Mouse (Mus musculus): Measurements from ENCODE around the gene Arl6ip4.

Gene Arl6ip4

DNA sequence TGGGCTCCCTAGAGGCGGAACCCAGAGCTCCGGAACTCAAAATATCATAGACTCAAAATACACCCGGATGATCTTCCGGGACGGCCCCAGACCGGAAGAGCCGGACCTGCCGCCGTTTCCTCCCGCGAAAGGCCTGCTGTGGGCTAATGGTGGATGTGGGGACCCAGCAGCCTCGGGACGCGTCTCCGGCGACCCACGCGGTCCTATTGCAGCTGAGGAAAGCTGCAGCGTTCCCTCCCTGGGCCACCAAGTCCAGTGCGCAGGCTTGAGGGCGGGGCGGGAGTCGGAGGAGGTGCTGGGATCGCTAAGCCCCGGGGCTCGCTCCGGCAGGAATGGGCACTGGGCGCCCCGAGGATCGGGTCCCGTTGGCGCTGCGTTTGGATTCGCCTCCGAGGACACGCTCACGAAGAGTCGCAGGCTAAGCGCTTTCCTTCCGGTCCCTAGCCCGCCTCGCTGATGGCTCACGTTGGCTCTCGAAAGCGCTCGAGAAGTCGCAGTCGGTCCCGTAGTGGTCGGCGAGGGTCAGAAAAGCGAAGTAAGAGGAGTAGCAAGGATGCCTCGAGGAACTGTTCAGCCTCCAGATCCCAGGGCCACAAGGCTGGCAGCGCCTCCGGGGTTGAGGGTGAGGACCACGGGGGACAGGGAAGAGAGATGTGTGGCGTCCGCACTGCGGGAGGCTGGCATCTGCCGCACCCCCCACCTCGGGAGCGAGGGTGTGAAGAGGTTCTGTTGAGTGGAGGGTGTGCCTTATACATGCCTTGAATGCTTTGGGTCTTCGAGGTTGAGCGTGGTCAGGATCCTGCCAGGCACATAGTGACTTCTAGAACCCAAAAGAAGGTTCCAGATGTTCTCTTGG is at the start of gene Arl6ip4:
TSS of gene Arl6ip4 (plus strand) at position 100 of the 856 bp plus-strand sequence.
- no peak for DNase-seq (ENCODE audit: low spot score)

DNA sequence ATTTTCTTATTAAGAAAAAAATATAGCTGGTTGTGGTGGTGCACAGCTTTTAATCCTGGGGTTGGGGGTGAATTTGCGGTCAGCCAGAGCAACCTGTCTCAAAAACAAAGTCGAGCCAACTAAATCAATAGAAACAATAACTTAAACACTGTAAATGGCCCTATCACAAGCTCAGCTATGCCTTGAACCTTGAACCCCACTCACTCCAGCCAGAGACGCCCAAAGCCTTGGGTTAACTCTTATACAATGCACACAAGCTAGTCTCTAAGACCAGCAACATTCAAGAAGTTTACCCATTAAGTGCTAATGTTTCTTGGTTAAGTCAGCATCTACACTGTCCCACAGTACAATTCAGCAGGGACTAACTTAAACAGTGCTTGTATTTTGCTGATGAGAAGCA is 46.2 kb upstream of the Arl6ip4 start:
- no peak for DNase-seq (ENCODE audit: low spot score)

DNA sequence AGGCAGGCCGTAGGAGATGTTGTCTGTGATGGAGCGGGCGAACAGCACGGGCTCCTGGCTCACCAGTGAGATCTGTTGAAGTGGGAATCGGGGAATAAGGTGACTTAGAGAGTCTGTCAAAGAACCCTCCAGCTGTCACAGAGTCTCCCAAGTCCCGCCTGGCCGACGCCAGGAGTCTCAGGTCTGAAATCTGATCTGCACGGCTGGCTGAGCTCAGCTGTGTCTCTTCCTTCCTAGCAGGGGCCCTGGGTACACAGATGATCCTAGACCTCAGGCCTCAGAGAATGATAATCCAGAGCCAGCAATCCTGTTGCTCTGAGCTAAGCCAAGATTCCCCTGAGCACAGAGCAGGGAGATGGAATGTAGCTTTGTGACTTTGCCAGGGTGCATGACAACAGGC is 42.2 kb upstream of the Arl6ip4 start:
- DNase-seq (ENCODE audit: low spot score), result no peak

DNA sequence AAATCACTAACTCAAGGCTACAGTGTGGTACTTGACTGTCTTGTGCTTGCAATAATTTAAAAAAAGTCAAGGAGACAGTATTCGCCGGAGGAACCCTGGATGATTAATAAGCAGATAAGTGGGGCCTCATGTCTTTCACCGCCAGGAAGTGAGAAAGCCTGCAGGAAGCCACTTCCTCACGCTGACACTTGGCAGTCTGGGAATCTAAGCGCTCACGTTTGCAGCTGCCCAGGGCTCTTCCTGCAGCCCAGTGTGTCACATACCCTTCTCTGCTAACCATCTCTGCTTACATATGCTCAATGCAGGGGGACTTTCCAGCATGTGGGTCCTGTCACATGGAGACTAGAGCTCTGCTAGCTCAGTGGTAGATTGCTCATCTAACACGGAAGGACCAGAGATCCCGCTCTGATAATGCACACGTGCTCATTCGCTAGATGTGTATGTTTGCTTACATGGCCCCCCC is 41.0 kb upstream of the Arl6ip4 start:
- DNase-seq (ENCODE audit: low spot score), result no peak

DNA sequence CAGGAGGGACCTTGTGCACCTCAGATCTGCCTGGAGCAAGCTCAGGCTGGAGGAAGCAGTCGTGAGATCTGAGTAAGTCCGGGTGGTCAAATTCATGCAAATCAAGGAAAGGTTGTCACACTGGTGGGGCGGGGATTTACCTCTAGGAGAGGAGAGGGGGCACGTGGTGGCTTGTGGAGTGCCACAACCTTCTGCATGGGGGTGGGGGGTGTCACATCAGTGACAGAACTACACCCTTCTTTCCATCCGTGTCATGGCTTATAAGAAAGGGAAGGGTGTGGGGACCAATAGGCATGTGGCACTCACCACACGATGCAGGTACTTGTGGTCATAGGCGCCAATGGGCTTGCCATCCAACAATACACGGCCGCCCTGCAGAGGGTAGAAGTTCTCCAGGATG is 40.2 kb upstream of the Arl6ip4 start:
- DNase-seq (ENCODE audit: low spot score), result no peak

DNA sequence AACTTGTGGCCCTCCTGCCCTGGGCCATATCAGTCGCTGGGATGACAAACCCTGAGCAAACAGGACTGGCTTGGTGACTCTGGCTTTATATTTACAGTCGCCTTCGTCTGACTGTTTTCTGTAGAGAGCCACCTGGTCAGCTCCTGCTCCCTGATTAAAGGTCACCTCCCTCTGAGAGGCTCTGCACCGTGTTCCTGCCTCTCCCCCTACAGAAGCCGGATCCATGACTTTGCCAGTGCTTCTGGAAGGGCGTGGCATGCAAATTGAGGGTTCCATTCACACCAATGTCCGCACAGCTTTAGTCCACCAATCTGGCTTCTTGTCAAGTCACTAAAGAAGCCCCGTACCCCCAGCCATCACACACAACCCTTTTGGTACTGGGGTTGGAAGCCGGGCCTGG is 39.3 kb upstream of the Arl6ip4 start:
- DNase-seq (ENCODE audit: low spot score), result no peak

DNA sequence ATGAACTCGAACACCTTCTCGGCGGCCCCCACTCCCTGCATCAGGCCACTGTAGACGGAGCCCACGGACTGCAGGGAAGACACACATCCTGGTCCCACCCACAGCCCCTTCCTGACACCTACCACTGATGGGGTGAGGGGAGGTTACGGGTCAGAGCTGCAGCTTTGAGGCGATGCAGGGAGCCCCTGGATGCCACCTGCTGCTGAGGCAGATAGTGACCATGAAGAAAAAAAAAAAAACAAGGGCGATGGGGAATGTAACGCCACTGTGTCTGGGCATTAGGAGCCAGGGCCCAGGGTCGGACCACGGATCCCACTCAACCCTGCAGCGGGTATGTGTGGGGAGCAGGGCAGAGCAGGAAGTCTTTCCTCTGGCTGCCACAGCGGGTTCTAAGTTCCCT is 38.6 kb upstream of the Arl6ip4 start:
- DNase-seq (ENCODE audit: low spot score), result no peak

DNA sequence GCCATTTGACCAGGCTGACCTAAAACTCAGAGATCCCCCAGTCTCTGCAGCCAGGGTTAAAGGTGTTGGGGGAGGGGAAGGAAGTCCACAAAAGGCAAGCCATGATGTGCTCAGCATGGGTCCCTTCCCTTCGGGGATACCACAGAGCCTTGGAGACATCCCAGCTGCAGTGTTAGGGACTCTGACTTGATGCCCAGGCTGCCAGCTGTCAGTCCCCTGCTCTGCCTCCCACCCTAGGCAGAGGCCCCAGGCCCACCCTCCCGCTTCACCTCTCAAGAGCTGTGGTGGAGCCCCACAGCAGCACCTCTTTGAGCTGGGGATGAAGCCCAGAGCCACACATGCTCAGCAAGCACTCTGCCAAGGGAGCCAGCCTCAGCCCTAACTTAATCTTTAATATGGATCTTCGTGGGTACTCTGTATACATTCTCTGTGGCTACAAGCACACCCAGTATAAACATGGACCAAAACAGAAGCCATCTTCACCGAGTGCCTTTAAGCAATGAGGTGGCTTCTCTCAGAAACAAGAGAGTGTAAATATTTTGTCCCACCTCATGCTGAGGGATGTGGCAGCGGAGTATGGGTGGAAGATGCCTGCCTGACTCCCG is 37.9 kb upstream of the Arl6ip4 start:
- DNase-seq (ENCODE audit: low spot score), result no peak

DNA sequence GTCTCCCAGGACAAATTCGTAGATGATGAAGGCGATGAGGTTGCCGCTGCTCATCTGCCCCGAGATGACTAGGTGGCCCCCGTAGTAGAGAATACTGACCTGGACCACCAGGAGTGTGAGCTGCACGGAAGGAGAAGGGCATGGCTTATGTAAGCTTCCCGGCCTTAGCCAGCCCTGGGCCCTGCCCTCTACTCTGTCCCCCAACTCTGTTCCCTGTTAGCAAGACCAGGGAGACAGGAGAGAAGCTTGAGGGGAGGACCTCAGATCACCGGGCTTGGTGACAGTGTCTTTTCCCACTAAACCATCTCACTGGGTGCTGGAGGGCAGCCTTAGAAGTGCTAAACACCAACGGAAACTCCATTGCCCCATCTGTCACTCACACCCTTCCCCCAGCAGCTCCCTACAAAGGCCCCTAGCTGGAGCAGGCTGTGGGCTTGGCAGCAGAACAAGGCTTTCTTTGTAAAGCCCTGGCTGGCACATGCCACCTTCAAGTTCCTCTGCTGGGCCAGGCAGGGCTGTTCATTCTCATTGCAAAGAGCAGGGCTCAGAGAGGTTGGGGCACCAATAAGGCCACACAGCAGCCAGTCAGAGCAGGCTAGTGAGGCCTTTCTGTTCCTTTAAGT is 37.0 kb upstream of the Arl6ip4 start:
- peak; percentile 45 for DNase-seq (ENCODE audit: low spot score)

DNA sequence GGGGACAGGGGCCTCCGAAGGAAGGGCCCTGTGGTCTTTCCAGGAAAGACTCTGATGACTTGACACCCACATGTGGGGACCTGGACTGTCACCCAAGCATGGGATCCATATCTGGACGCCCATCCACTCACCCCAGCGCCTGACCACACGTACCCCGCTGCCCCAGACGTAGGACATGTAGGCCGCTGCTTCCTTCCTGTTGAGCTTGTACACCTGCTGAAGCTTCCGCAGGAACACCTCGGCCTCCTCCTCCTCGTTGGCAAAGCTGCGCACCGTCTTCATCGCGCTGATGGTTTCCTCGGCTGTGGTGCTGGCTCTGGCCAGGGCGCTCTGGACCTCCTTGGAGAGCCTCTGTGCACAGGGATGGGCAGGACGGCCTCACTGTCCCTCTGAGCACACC is 36.0 kb upstream of the Arl6ip4 start:
- DNase-seq (ENCODE audit: low spot score), result no peak

DNA sequence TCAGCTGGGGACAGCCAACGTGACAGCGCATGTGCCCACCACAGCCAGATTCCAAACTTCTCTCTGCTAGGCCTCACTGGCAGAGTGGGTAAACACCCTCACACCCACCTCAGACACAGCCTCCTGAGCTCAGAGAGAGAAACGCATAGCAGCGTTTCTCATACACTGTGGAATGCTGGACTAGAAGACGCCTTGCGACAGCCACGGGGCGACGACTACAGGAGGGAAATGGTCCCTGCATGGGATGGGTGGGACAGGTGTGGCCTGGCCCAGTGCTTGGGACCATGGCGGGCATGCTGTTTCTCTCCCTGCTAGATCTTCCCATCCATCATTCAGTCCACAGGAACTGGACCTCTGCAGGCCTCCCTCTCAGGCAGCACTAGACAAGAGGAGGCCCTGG is 33.4 kb upstream of the Arl6ip4 start:
- no peak for DNase-seq (ENCODE audit: low spot score)

DNA sequence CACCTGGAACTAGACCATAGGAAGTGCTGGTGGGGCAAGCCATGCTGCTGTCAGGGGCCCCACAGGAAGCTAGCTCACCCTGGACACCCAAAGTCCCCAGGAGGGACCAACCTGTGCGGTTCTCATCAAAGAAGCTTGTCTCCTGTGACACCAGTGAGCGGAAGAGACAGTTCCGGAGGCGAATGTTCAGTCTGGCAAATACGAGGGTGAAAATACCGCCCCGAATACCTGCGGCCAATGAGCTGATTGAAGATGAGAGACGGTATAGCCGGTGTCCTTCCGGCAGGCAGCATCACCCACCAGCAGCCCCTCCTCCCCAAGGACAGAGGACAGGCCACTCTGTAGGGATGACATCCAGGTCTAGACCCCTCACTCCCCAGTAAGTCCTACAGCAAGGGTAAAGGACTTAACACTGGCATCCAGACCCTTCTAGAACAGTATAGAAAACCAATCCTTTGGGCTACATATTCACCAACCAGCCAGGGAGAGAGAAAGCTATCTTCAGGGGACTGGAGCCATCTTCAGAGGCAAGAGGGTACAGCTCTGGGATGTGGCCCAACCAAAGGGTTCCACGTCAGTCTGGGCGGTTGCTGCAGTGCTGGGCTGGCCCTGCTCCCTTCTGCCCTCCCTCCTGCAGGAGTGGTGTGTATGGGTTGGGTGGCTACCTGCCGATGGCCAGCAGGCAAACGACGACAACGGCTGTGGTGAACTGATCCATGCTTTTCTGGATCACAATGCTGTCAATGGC is 32.8 kb upstream of the Arl6ip4 start:
- DNase-seq (ENCODE audit: low spot score), result no peak

DNA sequence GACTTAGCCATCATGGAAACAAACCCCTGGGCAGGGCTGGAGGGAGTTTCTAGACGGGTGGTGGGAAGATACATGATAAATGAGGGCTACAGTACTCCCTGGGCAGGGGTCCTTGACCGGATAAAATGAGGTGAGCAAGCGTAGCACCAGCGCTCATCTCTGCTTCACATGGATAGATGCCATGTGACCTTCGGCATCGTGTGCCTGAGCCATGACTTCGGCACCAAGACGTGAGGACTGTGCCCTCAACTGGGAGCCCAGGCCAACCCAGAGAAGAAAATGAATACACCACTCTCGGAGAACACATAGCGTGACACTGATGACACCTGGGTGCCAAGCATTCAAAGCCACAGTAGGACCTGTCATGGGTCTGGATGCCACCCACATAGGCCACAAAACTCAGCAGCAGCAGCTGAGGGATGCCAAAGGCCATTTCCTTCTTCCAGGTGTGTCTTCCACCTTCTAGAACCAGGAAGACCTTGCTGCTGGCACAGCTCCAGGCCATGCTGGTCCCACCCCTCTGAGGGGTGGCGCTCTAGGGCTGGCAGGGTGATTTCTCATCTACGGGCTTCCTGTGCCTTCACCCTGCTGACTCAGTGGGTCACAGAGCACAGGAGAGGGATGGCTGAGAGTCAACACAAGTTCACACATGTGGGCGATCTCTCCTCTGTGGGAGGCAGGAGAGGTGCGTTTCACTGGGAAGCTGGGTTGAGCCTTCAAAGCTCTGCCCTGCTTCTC is 31.9 kb upstream of the Arl6ip4 start:
- DNase-seq (ENCODE audit: low spot score), result no peak

DNA sequence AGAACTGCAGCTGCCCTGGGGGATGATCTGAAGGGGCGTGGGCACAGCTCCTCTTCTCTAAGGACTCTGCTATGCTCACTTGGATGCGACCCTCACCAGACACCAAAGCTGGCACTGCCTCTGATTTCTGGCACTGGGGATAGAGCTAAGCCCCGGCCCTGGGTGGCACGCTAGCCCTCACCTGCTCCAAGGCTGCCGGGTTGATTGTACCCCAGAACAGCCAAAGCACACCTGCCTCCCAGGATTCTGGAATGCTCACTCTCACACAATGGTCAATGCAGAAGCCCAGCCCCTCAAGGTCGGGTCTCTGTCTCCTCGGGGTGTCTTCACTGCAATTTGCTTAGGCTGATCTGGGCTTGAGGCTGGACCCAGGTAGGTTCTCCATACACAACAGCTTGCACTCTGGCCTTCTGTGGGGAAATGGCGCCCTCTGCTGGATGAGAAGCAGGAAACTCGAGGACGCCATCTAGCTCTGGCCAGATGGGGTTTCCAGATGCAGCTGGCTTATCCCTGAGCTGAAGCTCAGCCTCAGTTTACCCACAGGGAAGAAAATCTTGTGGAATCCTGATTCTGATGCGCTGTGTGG is 31.2 kb upstream of the Arl6ip4 start:
- DNase-seq (ENCODE audit: low spot score), result peak; percentile 68

DNA sequence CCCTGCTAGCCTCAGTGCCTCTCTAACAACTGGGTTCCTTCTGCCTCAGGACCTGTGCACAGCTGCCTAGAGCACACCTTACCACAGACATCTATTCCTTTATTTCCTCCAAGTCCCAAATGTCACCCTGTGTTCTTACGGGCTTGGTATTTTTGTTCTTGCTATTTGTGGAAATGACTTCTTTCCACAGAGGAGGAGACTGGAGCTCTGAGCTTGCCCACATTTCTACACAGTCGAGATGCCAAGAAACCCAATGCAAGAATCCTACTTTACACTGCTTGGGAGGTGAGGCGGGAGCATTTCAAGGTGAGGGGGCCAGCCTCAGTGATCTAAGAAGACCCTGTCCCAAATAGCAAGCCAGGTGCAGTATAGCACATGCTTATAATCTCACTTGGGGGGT is 30.4 kb upstream of the Arl6ip4 start:
- no peak for DNase-seq (ENCODE audit: low spot score)

DNA sequence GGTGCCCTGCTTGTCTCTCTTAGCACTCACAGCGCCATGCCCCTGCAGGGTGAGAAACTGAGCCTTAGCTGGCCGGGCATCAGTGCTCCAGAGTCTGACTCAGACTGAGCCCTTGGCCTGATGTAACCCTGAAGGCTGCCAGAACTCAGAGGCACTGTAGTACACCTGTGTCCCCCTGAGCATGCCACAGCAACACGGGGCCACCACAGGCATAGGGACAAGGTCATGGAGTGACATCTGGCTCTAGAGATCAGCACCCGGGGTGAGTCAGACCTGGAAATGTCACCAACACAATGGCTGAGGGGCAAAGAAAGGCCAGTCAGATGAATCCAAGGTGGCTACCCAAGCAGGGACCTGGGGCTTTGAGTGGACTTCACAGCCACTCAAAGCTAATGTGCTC is 29.0 kb upstream of the Arl6ip4 start:
- DNase-seq (ENCODE audit: low spot score), result no peak

DNA sequence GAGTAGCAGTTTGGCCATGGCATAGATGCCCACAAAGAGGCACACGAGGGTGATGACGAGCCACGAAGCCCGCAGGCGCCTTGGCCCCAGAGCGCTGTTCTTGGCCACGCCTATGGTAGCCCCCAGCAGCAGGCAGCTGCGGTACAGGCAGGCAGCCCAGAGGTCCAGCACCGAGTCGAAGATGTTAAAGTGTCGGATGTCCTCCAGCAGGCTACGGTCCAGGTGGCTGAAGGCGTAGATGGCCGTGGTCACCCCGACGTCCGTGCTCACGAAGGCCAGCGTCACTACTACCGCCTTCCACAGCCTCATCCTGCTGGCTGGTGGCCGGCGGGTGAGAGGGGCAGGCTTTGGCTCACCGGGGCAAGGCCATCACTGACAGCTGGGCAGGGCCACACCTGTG is 26.0 kb upstream of the Arl6ip4 start:
- no peak for DNase-seq (ENCODE audit: low spot score)

DNA sequence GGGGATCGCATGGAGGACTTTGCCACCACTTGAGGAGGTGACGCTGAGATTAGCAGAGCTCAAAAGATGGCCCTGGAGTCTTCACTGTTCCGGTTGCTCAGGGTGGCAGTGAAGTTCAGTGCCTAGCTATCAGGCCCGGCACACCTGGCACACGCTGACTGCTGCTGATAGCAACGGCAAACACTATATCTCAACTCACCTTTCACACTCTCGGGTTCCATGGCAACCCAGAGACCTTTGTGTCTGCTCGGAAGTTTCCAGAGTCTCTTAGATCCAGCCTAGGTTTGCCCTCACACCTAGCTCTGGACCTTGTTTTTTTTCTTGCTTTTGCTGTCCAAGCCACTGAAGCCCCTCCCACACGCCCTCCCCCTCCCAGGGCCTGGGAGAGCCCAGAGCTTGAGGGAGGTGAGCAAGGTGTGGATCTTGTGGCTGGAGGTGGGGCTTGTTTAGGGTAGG is 23.9 kb upstream of the Arl6ip4 start:
- DNase-seq (ENCODE audit: low spot score), result no peak

DNA sequence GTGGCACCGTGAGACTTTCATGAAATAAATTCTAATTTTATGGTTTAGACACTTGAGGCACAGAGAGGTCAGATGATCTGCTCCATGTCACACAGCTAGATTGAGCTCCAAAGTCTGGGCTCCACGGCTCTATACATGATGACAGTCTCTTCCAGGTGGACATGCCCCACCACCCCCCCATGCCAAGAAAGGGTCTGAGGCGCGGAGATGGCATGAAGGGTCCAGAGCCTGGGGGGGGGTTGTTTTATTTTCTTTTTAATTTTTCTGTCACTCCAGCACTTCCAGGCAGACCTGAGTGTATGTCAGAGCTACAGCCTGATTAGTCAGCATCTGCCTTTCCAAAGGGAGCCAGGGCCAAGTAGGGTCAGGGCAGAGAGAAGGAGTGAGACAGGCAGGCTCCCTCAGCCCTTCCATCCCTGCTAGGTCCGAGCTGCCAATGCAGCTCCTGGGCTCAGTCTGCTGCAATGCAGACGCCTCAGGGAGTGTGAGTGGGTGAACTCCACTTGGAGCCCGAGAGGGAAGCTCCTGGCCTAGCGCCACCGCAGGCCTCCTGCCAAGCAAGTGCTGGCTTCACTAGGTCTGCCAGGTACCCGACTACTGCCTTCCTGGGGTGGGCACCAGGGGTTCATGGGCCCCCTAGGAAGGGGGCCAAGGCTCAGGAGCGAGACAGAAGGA is 22.6 kb upstream of the Arl6ip4 start:
- DNase-seq (ENCODE audit: low spot score), result no peak

DNA sequence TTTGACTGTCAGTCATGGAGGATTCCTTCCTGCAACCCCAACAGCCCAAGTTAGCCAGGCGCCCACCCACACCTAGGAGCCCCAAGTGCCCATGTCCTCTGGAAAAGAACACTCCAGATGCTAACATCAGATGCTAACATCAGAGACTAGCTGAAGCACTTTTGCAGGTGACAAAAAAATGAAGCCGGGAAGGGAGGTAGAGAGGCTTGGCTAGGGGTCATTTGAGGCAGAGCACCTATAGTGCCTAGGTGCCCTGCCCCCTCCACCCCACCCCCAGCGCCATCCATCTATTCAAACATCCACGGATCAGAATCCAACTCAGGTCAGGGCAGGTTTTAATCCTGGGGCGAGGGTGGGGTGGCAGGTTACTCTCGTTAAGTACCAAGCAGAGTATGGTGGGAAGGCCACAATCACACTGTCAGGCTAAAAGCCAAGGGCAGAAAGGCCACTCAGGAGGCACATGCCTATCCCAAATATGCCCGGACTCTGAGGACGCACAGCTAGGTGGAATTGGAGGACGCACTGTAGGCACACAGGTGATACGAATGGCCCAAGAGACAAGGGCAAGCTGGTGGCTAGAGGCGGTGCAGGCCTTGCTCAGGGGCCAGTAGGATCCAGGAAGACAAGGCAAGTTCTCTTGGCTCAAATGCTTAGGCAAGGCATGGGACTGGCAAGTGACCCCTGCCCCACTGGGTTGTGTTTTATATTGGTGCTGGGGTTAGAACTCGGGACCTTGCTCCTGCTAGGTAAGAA is 21.9 kb upstream of the Arl6ip4 start:
- no peak for DNase-seq (ENCODE audit: low spot score)
